Mouse (Mus musculus) splenic B cell, adult 2 months (primary cell): ENCODE measurements around the gene Sdr42e1.

Experiments
- DNase-seq: peaks from one replicate; pipeline ENCODE4 v3.0.0-alpha.2; 2011; ENCODE audit warnings: low read depth, low spot score
- H3K27me3 ChIP-seq: 2 replicates; pipeline ENCODE4 v1.6.1; 2012; ENCODE audit warnings: mild to moderate bottlenecking, low read length, moderate library complexity, mixed read lengths; ENCODE audit not compliant: control insufficient read depth, poor library complexity, insufficient read depth, severe bottlenecking
- H3K36me3 ChIP-seq: 2 replicates; pipeline ENCODE4 v1.6.1; 2012; ENCODE audit warnings: mild to moderate bottlenecking, low read length, moderate library complexity, mixed read lengths; ENCODE audit not compliant: control insufficient read depth, poor library complexity, insufficient read depth, severe bottlenecking

Gene Sdr42e1

DNA sequence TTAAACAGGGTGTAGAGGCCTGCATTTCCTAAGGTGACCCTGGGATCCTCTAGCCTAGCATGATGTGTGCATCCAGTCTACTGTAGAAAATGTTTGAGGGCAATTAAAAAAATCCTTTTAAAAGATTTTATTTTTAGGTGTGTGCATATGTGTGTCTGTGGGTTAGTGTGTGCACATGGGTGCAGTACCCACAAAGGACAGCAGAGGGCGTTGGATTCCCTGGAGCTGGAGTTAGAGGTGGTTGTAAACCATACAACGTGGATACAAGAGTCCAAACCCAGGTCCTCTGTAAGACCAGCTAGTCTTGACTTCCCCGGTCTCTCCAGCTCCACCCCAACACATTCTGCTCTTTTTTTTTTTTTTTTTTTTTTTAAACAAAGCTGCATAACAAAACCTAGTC lies 36.0 kb downstream of the Sdr42e1 start:
- Histone ChIP-seq H3K27me3 (no peaks in the 10 kb centered on the region), H3K36me3 (peaks cover 18% of the 10 kb centered on the region)
- peak; percentile 19 for DNase-seq

DNA sequence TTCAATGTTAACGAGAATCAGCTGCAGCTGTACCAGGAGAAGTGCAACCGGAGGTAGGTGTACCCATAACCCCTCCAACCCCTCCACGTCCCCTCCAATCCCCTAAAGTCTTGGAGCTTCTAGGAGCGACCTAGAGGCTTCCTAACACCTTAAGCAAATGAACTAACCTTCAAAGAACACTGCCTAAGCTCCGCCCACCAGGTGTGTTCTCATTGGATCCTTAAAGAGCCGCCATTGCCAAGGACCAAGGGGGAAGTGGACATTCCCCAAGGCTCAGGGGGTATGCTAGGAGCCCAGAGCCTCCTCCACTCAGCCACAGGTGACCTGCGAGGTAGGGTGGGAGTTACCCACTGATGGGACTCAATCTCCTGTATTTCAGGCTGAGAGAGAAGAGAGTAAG lies 39.1 kb downstream of the Sdr42e1 start:
- no peak for DNase-seq
- Histone ChIP-seq H3K36me3 (peaks cover 25% of the 10 kb centered on the region), H3K27me3 (no peaks in the 10 kb centered on the region)

DNA sequence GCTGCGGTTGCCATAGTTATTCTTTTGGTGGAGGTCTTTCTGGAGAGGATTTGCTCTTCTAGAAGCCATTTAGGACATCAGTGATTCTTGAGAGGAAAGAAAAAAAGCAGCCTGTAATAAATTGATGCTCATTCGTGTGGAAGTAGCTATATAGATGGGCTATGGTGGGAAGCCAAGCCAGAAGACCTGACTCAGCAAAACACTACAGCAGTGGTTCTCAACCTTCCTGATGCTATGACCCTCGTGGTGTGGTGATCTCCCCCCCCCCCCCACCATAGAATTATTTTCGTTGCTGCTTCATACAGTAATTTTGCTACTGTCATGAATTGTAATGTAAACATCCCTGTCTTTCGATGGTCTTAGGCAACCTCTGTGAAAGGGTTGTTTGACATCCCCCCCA lies 41.0 kb downstream of the Sdr42e1 start:
- no peak for DNase-seq
- H3K36me3 ChIP-seq = peaks cover 25% of the 10 kb centered on the region

DNA sequence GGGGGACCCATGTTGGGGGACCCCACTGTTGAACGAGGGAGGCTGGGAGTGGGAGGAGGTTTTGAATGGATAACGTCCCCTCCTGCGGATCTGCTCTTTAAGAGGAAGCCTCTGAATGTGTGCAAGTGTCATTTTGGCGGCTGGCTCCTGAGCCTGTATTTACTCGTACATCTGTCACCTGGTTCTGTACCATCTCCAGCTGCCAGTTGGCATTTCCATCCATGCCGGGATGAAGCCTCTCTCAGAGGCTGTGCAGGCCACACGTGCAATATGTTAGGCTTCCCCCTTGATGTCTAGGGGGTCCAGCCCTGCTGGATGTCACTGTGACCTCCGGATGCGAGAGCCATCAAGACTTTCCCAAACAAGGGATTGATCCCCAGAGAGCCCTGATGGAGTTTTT lies 46.4 kb downstream of the Sdr42e1 start:
- DNase-seq = no peak
- H3K27me3 ChIP-seq = no peaks in the 10 kb centered on the region
- H3K36me3 ChIP-seq = peaks cover 23% of the 10 kb centered on the region

More for the DNA sequence above, 41.0 kb downstream of the Sdr42e1 start:
- no peaks in the 10 kb centered on the region for H3K27me3 ChIP-seq

DNA sequence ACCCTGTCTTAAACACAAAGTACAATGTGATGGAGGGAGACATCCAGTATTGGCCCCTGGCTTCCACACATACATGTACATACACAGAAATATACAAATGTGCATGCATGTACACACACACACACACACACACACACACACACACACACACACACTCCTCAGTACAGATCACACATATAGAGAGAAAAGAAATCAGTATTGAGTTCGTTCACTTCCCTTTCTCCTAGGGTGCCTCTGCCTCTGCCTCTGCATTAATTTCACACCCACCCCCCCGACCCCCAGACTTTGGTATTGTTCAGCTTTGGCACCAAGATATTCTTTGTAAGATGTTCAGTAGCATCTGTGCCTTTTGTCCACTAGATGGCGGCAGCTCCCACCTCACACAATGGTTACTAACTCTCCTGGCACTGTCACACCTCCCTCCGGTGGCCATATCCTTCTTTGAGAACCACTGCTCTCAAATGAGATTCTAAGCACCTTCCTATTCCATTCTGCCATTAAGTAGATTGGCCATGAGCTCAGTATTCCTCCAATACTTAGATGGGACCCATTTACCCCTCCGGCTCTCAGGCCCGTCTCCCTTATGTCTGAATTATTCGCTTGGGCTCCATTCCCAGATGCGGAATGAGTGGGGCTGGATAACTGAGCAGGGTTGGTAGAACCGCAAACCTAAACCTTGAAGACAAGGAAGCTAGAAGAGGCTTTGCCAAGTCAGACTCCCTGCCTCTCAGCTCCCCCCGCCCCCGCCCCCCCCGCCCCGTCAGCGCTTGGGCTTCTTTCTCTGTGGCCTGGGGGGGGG lies 47.2 kb downstream of the Sdr42e1 start:
- H3K27me3 ChIP-seq = no peaks in the 10 kb centered on the region
- peak; percentile 75 for DNase-seq
- peaks cover 25% of the 10 kb centered on the region for H3K36me3 ChIP-seq

DNA sequence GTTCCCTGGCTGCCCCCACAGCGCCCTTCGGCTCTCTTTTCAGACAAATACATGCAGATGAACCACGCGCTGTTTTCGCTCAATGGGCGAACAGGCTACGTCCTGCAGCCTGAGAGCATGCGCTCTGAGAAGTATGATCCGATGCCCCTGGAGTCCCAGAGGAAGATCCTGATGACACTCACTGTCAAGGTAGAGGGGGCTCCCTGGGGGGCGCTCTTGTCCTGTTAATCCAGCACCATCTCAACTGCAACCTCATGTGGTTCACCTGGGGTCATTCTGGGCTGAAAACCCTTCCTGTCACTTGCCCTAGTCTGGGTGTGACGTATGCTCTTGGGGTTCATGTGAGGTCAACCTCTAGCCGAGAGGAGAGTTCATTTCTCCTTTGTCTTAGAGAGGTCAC lies 60.6 kb downstream of the Sdr42e1 start:
- H3K27me3 ChIP-seq = no peaks in the 10 kb centered on the region
- DNase-seq = no peak
- H3K36me3 ChIP-seq = peaks cover 63% of the 10 kb centered on the region
